Mouse (Mus musculus) intestine, embryonic 16.5 days (tissue): ENCODE measurements around the gene Btk. TPM values are rescaled to one million over a fixed set of nuclear protein-coding genes. Genes with fewer than 3 reads are reported as not detected.

ENCODE experiments used
- ATAC-seq: fragments of 200-750 bp; cut with Nextera tagmentation; 2 replicates; pipeline ENCODE4 v1.8.0; 2017; ENCODE audit warnings: moderate TSS enrichment, moderate library complexity
- H3K27ac ChIP-seq: fragments of 300-500 bp; sonication (generic); 2 replicates; pipeline ENCODE4 v1.5.1; 2014; ENCODE audit warnings: mild to moderate bottlenecking, low read length
- H3K27me3 ChIP-seq: fragments of 300-500 bp; sonication (generic); replicated peaks from 2 replicates; pipeline ENCODE4 v1.6.1; 2014; ENCODE audit warnings: low read length, control low read depth, mixed read lengths; ENCODE audit not compliant: control insufficient read depth, insufficient read depth
- H3K36me3 ChIP-seq: fragments of 300-500 bp; sonication (generic); 2 replicates; pipeline ENCODE4 v1.6.1; 2014; ENCODE audit warnings: low read length, control low read depth; ENCODE audit not compliant: control insufficient read depth, insufficient read depth
- H3K4me1 ChIP-seq: fragments of 300-500 bp; sonication (generic); 2 replicates; pipeline ENCODE4 v1.6.1; 2014; ENCODE audit warnings: low read length, control low read depth, mixed read lengths; ENCODE audit not compliant: control insufficient read depth, insufficient read depth
- H3K4me2 ChIP-seq: fragments of 300-500 bp; sonication (generic); 2 replicates; pipeline ENCODE4 v1.6.1; 2014; ENCODE audit warnings: low read depth, low read length, control low read depth
- H3K4me3 ChIP-seq: fragments of 300-500 bp; sonication (generic); 2 replicates; pipeline ENCODE4 v1.5.1; 2014; ENCODE audit warnings: mild to moderate bottlenecking, low read length
- H3K9ac ChIP-seq: fragments of 300-500 bp; sonication (generic); 2 replicates; pipeline ENCODE4 v1.6.1; 2014; ENCODE audit warnings: low read depth, low read length
- H3K9me3 ChIP-seq: fragments of 300-500 bp; sonication (generic); 2 replicates; pipeline ENCODE4 v1.6.1; 2016; ENCODE audit warnings: low read length, control low read depth; ENCODE audit not compliant: control insufficient read depth
- whole genome bisulfite sequencing: fragments of 180-500 bp; shearing (Covaris S2); extraction: QIAGEN DNeasy Blood & Tissue Kit; methylation state at CpG from one replicate; pipeline ENCODE4 v1.1.7; 2014; 5-methylcytosine and 5-hydroxymethylcytosine counted together
- polyA plus RNA-seq: library from polyadenylated mRNA; unstranded; fragments of >200 nt; fragmentation: Nextera tagmentation; extraction: Ambion mirVana; gene quantifications from 2 replicates; pipeline ENCODE4 v1.2.1, GENCODE M21; 2015

Btk gene
- 1.0 and 1.4 TPM in 2 replicates for polyA plus RNA-seq

DNA sequence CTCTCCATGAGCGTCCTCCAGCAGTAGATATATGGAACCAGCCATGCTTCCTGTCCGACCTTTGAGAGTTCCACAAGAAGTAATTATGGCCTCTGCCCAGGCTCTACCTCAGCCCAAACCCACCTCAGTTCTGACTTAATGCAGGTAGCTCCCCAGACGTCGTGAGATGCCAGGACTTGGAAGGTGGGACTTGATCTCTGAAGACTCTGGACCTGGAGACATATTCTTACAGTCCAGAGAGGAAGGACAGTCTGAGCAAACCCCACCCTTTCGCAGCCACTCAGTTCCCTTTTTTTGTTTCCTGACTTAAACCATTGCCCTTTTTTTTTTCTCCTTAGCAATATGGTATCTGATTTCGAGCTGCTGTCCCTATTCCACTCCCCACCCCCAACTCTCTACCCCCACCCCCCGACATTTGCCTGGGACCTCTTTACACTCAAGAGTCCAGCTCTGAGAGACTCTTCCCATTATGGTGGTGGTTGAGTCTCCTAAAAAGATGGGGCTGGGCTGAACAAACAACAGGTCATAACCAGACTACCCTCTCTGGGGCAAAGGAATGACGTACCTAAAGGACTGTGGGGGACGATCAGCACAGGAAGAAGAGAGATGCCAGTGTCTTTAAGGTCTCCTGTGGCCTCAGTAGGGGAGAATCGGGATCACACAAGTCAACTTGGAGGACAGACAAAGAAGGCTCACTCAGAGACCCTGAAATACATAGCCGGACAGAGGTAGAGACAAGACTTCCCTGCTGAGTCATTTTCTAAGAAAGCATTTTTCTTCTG is at the start of gene Btk:
TSS of gene Btk (minus strand) at position 683 of the 782 bp plus-strand sequence.
- 78% methylated on average over 11 of the region's 11 CpGs for WGBS
- no peak within 1 kb of the TSS for H3K27ac ChIP-seq
- no peaks in the 10 kb centered on the region for H3K27me3 ChIP-seq
- no peaks in the 10 kb centered on the region for H3K36me3 ChIP-seq
- no peaks in the 10 kb centered on the region for H3K4me1 ChIP-seq
- no peaks in the 10 kb centered on the region for H3K9me3 ChIP-seq
- H3K4me2 ChIP-seq: no peak within 1 kb of the TSS
- H3K4me3 ChIP-seq: no peak within 1 kb of the TSS
- ATAC-seq: no peak
- no peak within 1 kb of the TSS for H3K9ac ChIP-seq

DNA sequence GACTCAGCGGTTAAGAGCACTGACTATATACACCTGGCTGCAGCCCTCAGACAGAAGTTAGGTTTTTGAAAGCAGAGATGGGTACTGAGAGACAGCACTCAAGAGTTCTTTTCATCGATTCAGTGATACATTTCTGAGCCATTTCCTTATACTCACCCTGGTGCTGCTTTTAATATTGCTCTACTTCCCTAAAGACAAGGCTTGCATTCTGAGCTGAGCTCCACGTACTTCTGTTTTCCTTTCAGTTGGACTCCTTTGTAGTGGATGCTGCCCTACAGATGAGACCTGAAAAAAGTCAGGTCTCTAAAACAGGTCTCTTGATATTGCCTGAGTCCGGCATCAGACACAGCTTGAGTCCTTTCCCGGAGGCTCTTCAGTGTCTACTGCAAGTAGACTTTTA is 49.3 kb upstream of the Btk start:
- Histone ChIP-seq H3K4me1 (no peaks in the 10 kb centered on the region), H3K4me2 (no peak overlapping the region), H3K9ac (no peak overlapping the region), H3K9me3 (no peaks in the 10 kb centered on the region), H3K36me3 (no peaks in the 10 kb centered on the region), H3K4me3 (no peak overlapping the region), H3K27ac (no peak overlapping the region), H3K27me3 (no peaks in the 10 kb centered on the region)
- ATAC-seq: no peak
- 91% methylated on average over 5 of the region's 5 CpGs for WGBS

DNA sequence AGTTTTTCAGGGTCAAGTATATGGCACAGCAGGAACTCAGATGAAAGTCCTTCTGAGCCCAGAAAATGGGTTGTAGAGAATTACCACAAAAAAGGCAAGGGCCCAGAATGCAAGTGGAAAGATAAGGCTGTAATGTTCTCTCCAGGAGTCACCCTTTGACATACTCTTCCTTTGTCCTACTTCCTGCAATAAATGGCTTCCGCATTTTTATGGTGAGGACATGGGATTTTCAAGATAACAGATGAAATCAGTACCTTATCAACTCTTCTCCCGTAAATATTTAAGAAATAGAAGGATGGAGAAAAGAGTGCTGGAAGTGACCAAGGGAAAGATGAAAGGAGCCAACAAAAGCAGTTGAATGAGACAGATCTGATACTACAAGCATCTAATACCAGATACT is 44.8 kb upstream of the Btk start:
- Histone ChIP-seq H3K4me2 (no peak overlapping the region), H3K4me3 (no peak overlapping the region), H3K27me3 (no peaks in the 10 kb centered on the region), H3K27ac (no peak overlapping the region), H3K36me3 (no peaks in the 10 kb centered on the region), H3K9me3 (no peaks in the 10 kb centered on the region), H3K9ac (no peak overlapping the region), H3K4me1 (no peaks in the 10 kb centered on the region)
- no peak for ATAC-seq
- 69% methylated on average over 2 of the region's 2 CpGs for WGBS

DNA sequence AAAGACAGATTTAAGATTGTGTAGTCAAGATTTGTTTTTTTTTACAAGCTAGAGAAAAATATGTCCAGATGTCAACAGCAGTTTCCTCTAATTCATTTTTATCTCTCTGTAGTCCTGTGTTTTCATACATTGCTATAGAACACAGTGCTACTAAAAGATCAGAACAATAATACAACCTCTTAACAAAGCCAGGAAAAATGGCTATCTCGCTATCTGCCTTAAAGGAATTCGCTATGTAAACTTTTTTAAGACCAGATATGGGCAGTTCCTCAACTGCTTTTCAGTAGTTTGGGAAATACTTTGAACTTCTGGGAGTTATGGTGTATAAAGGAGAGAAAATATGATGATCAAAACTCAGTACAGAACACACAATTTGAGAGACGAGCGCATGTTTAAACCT is 40.0 kb upstream of the Btk start:
- H3K9ac ChIP-seq: no peak overlapping the region
- ATAC-seq: no peak
- H3K9me3 ChIP-seq: no peaks in the 10 kb centered on the region
- no peaks in the 10 kb centered on the region for H3K36me3 ChIP-seq
- no peaks in the 10 kb centered on the region for H3K27me3 ChIP-seq
- no peak overlapping the region for H3K4me3 ChIP-seq
- H3K4me2 ChIP-seq: no peak overlapping the region
- H3K4me1 ChIP-seq: no peaks in the 10 kb centered on the region
- WGBS: 69% methylated on average over 4 of the region's 4 CpGs
- no peak overlapping the region for H3K27ac ChIP-seq

DNA sequence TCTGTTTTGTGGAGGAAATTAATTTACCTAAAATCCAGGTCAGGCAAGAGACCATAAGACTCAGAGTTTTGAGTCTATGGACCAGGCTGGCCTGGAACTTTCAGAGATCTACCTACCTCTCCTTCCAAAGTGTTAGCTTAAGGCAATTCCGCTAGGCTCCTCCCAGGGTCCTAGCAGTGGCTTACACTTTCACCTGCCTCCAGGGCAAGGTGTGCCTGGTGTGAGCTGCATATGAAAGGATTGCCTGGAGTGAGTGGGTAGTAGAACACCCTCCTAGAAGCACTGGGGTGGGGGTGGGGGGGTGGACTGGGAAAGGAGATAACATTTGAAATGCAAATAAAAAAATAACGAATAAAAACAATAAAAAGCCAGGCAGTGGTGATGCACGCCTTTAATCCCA is 38.3 kb upstream of the Btk start:
- H3K4me1 ChIP-seq: no peaks in the 10 kb centered on the region
- no peak overlapping the region for H3K27ac ChIP-seq
- H3K9me3 ChIP-seq: no peaks in the 10 kb centered on the region
- H3K27me3 ChIP-seq: 0 out of 2 replicates have a peak, but pooled peaks cover 2% of the 10 kb centered on the region
- ATAC-seq: no peak
- H3K4me3 ChIP-seq: no peak overlapping the region
- H3K9ac ChIP-seq: no peak overlapping the region
- H3K4me2 ChIP-seq: no peak overlapping the region
- H3K36me3 ChIP-seq: no peaks in the 10 kb centered on the region
- 77% methylated on average over 3 of the region's 3 CpGs for WGBS

DNA sequence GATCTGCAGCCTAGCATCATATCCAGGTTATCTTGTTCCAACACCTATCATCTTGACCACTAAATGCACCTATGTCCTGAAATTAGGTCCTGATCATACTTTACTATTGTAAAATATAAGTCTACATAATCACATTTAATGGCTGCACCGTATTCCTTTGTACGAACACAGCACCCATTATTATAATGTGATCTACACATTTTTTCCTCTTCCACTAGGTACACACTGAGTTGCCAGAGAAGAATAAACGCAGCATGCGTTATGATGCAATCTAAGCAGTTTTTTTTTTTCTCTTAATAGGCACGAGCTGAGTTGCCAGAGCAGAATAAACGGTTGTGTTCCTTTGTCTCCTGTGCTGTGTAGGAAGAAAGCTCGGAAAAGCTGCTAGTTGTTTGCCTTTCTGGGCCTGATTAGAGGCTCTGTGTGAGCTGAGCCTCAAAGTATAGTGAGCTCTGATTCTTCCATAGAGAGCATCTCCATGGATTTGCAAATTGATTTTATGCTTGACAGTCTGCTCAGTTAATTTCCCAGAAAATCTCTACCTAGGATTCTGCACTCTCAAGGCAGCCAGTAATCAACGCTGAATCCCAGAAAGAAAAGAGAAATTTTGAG is 37.0 kb upstream of the Btk start:
- H3K36me3 ChIP-seq: no peaks in the 10 kb centered on the region
- WGBS: 54% methylated on average over 8 of the region's 8 CpGs

DNA sequence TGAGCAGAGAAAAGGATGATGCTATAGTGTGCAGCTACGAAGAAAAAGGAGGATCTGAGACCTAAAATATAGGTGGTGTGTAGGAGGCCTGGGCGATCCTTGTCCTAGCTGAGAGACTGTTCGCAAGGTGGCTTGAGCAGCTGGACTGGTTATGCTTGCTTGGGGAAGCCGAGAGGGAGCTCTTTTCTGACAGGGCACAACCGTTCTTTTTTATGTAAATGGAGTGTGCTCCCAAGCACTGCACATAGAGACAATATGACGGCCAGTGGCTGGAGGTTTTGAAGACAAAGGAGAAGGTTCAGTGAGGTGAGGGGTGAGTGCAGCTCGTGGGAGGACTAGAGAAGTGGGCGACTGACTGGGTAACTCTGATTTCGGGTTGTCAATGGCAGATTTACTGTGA is 36.3 kb upstream of the Btk start:
- H3K36me3 ChIP-seq: no peaks in the 10 kb centered on the region
- no peaks in the 10 kb centered on the region for H3K9me3 ChIP-seq
- H3K4me2 ChIP-seq: no peak overlapping the region
- H3K27ac ChIP-seq: no peak overlapping the region
- H3K9ac ChIP-seq: no peak overlapping the region
- H3K27me3 ChIP-seq: 0 out of 2 replicates have a peak, but pooled peaks cover 2% of the 10 kb centered on the region
- H3K4me1 ChIP-seq: no peaks in the 10 kb centered on the region
- H3K4me3 ChIP-seq: no peak overlapping the region
- WGBS: 60% methylated on average over 9 of the region's 9 CpGs
- no peak for ATAC-seq

More for the DNA sequence above, 37.0 kb upstream of the Btk start:
- no peak overlapping the region for H3K27ac ChIP-seq
- ATAC-seq: no peak
- 0 out of 2 replicates have a peak, but pooled peaks cover 2% of the 10 kb centered on the region for H3K27me3 ChIP-seq
- no peak overlapping the region for H3K9ac ChIP-seq
- H3K4me3 ChIP-seq: no peak overlapping the region
- H3K4me1 ChIP-seq: no peaks in the 10 kb centered on the region
- no peak overlapping the region for H3K4me2 ChIP-seq
- H3K9me3 ChIP-seq: no peaks in the 10 kb centered on the region

DNA sequence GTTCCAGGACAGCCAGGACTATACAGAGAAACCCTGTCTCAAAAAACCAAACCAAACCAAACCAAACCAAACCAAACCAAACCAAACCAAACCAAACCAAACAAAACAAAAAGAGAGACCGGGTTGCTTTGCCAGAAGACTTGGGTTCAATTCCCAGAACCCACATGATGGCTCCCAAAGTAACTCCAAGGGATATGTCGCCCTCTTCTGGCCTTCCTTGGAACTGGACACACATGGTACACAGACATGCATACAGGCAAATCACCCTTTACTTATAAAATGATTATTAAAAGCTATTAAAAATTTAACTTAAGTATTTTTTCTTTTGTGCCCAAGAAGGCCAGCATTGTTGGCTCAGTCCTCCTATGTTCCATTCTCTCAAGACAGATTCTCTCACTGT is 30.9 kb upstream of the Btk start:
- Histone ChIP-seq H3K4me3 (no peak overlapping the region), H3K9me3 (no peaks in the 10 kb centered on the region), H3K4me1 (no peaks in the 10 kb centered on the region), H3K4me2 (no peak overlapping the region), H3K27me3 (0 out of 2 replicates have a peak, but pooled peaks cover 2% of the 10 kb centered on the region), H3K27ac (no peak overlapping the region), H3K9ac (no peak overlapping the region), H3K36me3 (no peaks in the 10 kb centered on the region)
- 70% methylated on average over 2 of the region's 2 CpGs for WGBS
- no peak for ATAC-seq

DNA sequence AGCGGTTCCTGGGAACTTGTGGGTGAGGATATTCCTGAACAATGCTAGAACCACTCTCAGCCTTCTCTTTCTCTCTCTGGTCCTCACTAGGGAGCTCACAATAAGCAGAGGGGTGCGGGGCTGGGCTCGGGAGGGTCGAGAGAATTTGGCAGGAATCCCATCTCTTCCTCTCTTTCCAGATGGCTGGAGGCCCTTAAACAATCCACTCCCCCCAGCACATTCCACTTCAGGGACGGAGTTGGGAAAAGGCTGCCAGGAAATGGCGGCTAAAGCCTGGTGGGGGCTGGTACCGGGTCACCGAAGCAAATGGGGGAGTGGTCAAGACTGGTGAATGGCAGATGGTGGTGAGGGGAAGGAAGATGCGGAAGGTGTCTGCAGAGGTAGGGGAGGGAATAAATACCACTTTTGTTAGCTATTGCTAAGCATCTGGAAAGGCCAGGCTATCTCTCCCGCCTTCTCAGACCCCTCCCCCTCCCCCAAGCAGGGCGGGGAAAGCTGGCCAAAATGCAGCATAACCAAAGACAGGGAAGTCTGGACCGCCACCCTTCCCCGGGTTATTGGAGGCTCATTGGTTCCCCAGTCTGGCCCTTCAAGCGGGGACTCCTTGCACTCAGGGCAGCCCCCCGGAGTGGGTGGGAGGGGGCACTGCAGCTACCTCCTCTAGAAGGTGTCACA is 29.1 kb upstream of the Btk start:
- Histone ChIP-seq H3K4me2 (peak overlapping the region; percentile 55), H3K36me3 (no peaks in the 10 kb centered on the region), H3K27ac (peak overlapping the region; percentile 87), H3K4me1 (no peaks in the 10 kb centered on the region), H3K9me3 (no peaks in the 10 kb centered on the region), H3K4me3 (peak overlapping the region; percentile 26), H3K9ac (peak overlapping the region; percentile 42; the same call in 1 of the 2 replicates), H3K27me3 (no peaks in the 10 kb centered on the region)
- peak; percentile 89 for ATAC-seq
- 10% methylated on average over 14 of the region's 15 CpGs for WGBS
